Mouse (Mus musculus): ENCODE data around the gene Dcaf4.

Dcaf4 gene

GRCm38 (mm10) chr12:83520311-83520890, at the start of gene Dcaf4:
Gene Dcaf4 (plus strand): TSS chr12:83520466.
- peak; percentile 93 for DNase-seq (ENCODE audit: low spot score)

DNA sequence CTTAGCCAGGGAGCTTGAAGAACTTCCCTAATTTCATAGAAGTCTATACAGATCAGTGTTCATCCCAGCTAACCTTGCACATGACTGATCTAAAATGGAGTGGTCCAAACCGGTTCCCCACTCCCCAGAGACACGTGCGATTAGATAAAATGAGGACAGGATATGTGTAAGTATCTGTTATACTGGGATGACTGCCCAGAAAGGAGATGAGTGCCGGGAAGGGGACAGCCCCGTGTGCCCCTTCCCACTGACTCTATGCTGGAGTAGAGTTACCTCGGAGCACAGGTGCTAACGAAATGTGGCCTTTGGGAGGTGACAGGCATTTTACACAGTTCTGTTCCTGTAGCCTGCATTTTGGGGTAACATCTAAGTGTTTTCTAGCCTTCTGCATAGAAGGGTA, 48.5 kb upstream of the Dcaf4 start:
- no peak for DNase-seq (ENCODE audit: low spot score)

DNA sequence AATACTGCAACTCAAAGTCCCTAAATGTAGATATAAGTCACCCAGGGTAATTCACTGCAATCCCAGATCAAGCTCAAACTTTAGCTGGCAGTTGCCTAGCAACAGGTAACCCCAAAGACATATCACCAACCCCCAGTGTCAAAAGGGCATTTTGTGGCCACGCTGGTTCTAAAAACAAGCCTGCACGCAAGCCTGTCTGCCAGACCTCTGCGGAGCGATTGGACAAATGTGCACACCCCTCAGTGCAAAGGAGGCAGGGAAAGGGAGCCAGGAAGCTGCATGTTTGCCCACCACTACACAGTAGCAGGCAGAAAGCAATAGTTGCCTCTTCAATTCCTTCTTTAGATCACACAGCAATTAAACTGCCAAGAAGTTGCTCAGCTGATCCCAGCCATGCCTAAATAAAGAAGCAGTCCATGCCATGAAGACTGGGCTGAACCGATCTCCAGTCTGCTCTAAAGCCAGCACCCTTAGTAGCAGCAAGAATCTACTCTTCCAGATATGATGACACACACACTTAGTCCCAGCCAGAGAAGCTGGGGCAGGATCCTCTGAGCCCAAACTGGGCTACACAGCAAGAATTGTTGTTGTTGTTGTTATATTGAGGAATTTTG, 46.2 kb upstream of the Dcaf4 start:
- DNase-seq (ENCODE audit: low spot score), result no peak

DNA sequence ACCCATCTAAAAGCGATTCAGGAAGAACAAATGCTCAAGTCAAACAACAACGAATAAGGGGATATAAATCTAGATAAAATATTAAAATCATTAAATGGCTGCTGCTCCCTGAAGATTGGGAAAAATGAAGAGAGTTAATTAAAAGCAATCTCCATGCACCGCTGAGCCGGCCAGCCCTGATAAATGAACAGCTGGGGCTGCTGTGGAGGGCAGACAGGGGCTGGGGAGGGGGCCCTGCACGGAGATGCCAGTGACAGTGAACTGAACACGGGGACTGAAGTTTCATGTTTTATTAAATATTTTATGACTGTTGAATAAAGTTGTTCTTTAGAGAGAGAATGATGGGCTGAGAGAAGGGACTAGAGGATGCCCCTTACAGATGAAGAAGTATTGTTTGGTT, 44.8 kb upstream of the Dcaf4 start:
- no peak for DNase-seq (ENCODE audit: low spot score)

GRCm38 (mm10) chr12:83476277-83476676, 44.0 kb upstream of the Dcaf4 start:
- no peak for DNase-seq (ENCODE audit: low spot score)

DNA sequence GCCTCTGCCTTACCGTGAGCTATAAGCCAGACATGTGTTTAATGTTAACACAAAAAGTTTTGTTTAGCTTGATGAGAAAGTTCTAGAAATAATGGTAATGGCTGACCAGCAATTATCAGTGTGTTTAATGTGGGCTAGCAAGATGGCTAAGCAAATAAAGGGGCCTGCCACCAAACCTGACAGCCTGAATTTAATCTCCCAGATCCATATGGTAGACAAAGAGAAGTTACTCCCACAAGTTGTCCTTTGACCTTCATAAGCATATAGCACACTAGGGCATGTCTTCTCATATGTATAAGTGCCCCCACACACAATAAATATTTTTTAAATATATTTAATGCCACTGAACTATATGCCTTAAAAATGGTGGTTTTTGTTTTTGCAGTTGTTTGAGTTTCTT, 41.1 kb upstream of the Dcaf4 start:
- DNase-seq (ENCODE audit: low spot score), result no peak

DNA sequence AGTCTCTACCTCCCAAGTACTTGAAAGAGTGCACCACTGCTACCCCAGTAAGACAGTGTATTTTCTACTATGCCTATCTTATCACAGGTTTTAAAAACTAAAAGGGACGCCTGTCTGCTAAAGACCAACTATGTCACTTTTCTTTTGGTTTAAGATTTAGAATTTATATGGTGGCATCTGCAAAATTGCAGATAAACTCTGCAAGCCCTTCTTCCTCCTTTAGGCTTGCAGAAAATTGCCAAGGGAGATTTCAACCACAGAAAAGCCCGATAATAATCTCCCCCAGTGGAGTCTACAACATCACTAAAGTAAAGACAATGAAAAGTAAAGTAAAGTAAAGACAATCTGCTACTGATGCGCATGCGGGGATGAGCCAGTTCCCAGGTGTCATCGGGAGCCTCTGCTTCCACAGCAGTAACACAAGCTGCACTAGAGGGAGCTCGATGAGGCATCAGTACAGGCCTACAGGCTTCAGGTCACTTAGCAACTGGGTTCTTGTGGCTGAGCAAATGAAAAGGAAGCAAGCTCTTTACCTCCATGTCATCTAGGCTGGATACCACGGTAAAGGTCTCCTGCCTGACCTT, 40.4 kb upstream of the Dcaf4 start:
- DNase-seq (ENCODE audit: low spot score), result no peak

GRCm38 (mm10) chr12:83481439-83481838, 38.8 kb upstream of the Dcaf4 start:
- no peak for DNase-seq (ENCODE audit: low spot score)

DNA sequence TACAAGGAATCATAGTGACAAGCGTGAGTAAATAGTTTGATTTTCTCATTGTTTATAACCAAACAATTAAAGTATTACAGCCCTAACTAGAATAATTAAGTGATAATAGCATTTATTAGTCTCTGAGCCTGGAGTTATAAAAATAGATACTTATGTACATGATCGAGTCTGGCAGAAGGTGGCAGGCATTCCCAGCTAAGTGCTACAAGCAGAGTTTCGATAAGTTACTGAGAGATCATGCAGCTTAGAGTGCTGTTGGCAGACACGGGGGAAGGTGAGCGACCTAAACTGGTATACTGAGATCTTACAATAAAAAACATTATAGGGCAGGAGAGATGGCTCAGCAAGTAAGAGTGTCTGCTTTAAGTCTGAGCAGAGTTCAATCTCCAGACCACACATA, 36.6 kb upstream of the Dcaf4 start:
- DNase-seq (ENCODE audit: low spot score), result no peak

GRCm38 (mm10) chr12:83484855-83485745, 35.2 kb upstream of the Dcaf4 start:
- DNase-seq (ENCODE audit: low spot score), result no peak

GRCm38 (mm10) chr12:83485911-83486670, 34.2 kb upstream of the Dcaf4 start:
- DNase-seq (ENCODE audit: low spot score), result peak; percentile 71

GRCm38 (mm10) chr12:83486671-83487461, 33.4 kb upstream of the Dcaf4 start:
- peak; percentile 69 for DNase-seq (ENCODE audit: low spot score)

DNA sequence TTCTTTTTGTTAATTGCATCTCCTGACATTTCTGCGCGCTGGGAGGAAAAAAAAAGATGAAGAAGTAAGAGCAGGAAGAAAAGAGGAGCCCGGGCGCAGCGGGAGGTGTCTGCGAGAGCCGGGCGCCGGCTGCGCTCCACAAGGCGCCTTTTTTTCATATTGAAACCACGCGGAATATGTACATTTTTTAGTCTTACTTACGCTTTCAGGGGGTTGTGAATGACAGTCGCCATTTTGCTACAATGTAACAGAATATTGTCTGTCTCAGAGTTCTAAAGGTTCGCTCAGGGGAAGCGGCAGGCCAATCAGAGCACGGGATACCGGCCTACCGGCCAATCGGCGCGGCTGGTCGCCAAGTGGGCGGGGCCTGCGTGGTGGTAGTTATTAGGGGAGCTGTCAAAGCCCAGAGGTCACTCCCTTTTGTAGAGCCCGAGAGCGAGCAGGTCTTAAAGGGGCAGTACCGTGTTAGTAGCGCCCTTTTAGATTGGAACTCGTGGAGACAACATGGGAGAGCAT, 32.7 kb upstream of the Dcaf4 start, which contains the start of gene Dpf3:
Gene Dpf3, minus strand, starts transcription at position 241 of the 516 bp plus-strand sequence.
- peak; percentile 97 for DNase-seq (ENCODE audit: low spot score)

- DNase-seq (ENCODE audit: low spot score), result peak; percentile 30
Measured at GRCm38 (mm10) chr12:83488211-83488941, 31.9 kb upstream of the Dcaf4 start.

- no peak for DNase-seq (ENCODE audit: low spot score)
Measured at GRCm38 (mm10) chr12:83489748-83490147, 30.5 kb upstream of the Dcaf4 start.

- no peak for DNase-seq (ENCODE audit: low spot score)
Measured at GRCm38 (mm10) chr12:83491609-83492008, 28.7 kb upstream of the Dcaf4 start.

GRCm38 (mm10) chr12:83492808-83493207, 27.5 kb upstream of the Dcaf4 start:
- DNase-seq (ENCODE audit: low spot score), result no peak

GRCm38 (mm10) chr12:83494196-83494595, 26.1 kb upstream of the Dcaf4 start:
- no peak for DNase-seq (ENCODE audit: low spot score)

DNA sequence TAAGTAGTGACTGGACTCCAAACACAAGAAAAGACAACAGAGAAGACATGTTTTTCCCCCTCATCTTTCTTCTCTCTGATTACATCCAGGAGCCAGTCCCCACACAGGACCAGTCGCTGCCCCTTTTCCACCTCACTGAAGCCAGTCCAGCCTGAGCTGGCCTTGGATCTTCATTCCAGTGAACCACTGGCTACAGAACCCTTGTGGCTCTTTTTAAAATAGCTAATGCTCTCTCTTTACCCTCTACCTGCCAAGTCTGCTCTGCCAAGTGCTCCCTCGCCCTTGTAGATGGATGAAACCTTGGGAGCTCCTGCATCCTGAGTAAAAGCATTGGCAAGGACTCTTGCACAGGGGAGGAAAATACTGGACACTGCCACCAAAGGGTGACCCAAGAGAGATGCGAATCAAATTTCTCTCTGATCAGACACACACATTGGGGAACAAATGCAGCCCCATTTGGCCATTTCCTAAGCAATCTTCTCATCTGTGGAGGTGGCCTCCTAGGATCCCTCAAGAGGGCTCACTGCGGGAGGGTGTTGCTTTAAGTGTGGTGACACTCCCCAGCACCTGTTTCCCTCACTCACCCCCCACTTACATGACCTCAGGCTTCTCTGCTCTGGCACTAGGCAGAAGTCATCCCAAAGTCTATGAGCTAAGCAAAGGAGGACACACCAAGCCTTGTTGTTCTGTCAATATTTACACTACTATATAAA, 24.9 kb upstream of the Dcaf4 start:
- no peak for DNase-seq (ENCODE audit: low spot score)

- no peak for DNase-seq (ENCODE audit: low spot score)
Measured at GRCm38 (mm10) chr12:83495961-83496282, 24.3 kb upstream of the Dcaf4 start.

Data from MN1 (cell line).